Mouse (Mus musculus): ENCODE results near the gene Clec4a4. TPM values are rescaled to one million over a fixed set of nuclear protein-coding genes. Genes with fewer than 3 reads are reported as not detected.
"Not testable (repeated sequence)": the region's sequence is repeated elsewhere in the genome, so short reads cannot be mapped to it uniquely, and the experiment has no call there.

The Clec4a4 gene
- not detected in 2 replicates for polyA plus RNA-seq (2012; rRNA removed)

GRCm38 (mm10) chr6:122989876-122990437, at the start of gene Clec4a4:
Gene Clec4a4, plus strand, starts transcription at chr6:122990367.
- Histone ChIP-seq H3K27me3 (ENCODE audit: control insufficient read depth, insufficient read depth, low read length) (no peaks in the 10 kb centered on the region), H3K27ac (ENCODE audit: insufficient read depth, low read length) (no peak within 1 kb of the TSS), H3K4me3 (replicated peaks; ENCODE audit: insufficient read depth, low read depth, low read length) (no peak within 1 kb of the TSS), H3K4me1 (ENCODE audit: control insufficient read depth, insufficient read depth, low read length) (no peaks in the 10 kb centered on the region)
- DNase-seq, result no peak
- TF ChIP-seq CTCF (IDR thresholded peaks at IDR 0.05; ENCODE audit: borderline replicate concordance, insufficient read depth, low read depth, low read length), result no peak
- no peak for TF ChIP-seq POLR2A (IDR thresholded peaks at IDR 0.05; ENCODE audit: borderline replicate concordance, insufficient read depth, low read length)
- 82% methylated on average over 6 of the region's 6 CpGs for WGBS

GRCm38 (mm10) chr6:122946760-122947159, 43.4 kb upstream of the Clec4a4 start:
- H3K27me3 ChIP-seq (ENCODE audit: control insufficient read depth, insufficient read depth, low read length), result no peaks in the 10 kb centered on the region
- no peak for TF ChIP-seq CTCF (IDR thresholded peaks at IDR 0.05; ENCODE audit: borderline replicate concordance, insufficient read depth, low read depth, low read length)
- TF ChIP-seq POLR2A (IDR thresholded peaks at IDR 0.05; ENCODE audit: borderline replicate concordance, insufficient read depth, low read length), result no peak
- no peak overlapping the region for H3K4me3 ChIP-seq (replicated peaks; ENCODE audit: insufficient read depth, low read depth, low read length)
- 82% methylated on average over 2 of the region's 2 CpGs for WGBS
- no peaks in the 10 kb centered on the region for H3K4me1 ChIP-seq (ENCODE audit: control insufficient read depth, insufficient read depth, low read length)
- H3K27ac ChIP-seq (ENCODE audit: insufficient read depth, low read length), result no peak overlapping the region
- DNase-seq, result no peak

GRCm38 (mm10) chr6:122952401-122952800, 37.8 kb upstream of the Clec4a4 start, which contains the start of gene Clec4a3:
Gene Clec4a3, plus strand, starts transcription at chr6:122952515.
- DNase-seq, result no peak
- Histone ChIP-seq H3K4me1 (ENCODE audit: control insufficient read depth, insufficient read depth, low read length) (no peaks in the 10 kb centered on the region), H3K4me3 (replicated peaks; ENCODE audit: insufficient read depth, low read depth, low read length) (no peak within 1 kb of the TSS), H3K27me3 (ENCODE audit: control insufficient read depth, insufficient read depth, low read length) (no peaks in the 10 kb centered on the region), H3K27ac (ENCODE audit: insufficient read depth, low read length) (no peak within 1 kb of the TSS)
- no peak for TF ChIP-seq CTCF (IDR thresholded peaks at IDR 0.05; ENCODE audit: borderline replicate concordance, insufficient read depth, low read depth, low read length)
- TF ChIP-seq POLR2A (IDR thresholded peaks at IDR 0.05; ENCODE audit: borderline replicate concordance, insufficient read depth, low read length), result no peak
- WGBS, result 80% methylated on average over 8 of the region's 8 CpGs

GRCm38 (mm10) chr6:122964562-122964961, 25.6 kb upstream of the Clec4a4 start:
- no peak overlapping the region for H3K4me3 ChIP-seq (replicated peaks; ENCODE audit: insufficient read depth, low read depth, low read length)
- no peaks in the 10 kb centered on the region for H3K27me3 ChIP-seq (ENCODE audit: control insufficient read depth, insufficient read depth, low read length)
- H3K4me1 ChIP-seq (ENCODE audit: control insufficient read depth, insufficient read depth, low read length), result no peaks in the 10 kb centered on the region
- no peak for DNase-seq
- WGBS, result 69% methylated on average over 2 of the region's 2 CpGs
- no peak overlapping the region for H3K27ac ChIP-seq (ENCODE audit: insufficient read depth, low read length)
- TF ChIP-seq POLR2A (IDR thresholded peaks at IDR 0.05; ENCODE audit: borderline replicate concordance, insufficient read depth, low read length) (no peak), CTCF (IDR thresholded peaks at IDR 0.05; ENCODE audit: borderline replicate concordance, insufficient read depth, low read depth, low read length) (no peak)

- 86% methylated on average over 2 of the region's 2 CpGs for WGBS
Measured at GRCm38 (mm10) chr6:122969048-122969447, 21.1 kb upstream of the Clec4a4 start.

GRCm38 (mm10) chr6:123004696-123005095, 14.5 kb downstream of the Clec4a4 start:
- H3K4me1 ChIP-seq (ENCODE audit: control insufficient read depth, insufficient read depth, low read length); H3K27me3 ChIP-seq (ENCODE audit: control insufficient read depth, insufficient read depth, low read length); H3K4me3 ChIP-seq (replicated peaks; ENCODE audit: insufficient read depth, low read depth, low read length); H3K27ac ChIP-seq (ENCODE audit: insufficient read depth, low read length); DNase-seq: not testable (repeated sequence)
- 64% methylated on average over 2 of the region's 2 CpGs for WGBS

More at GRCm38 (mm10) chr6:122969048-122969447, 21.1 kb upstream of the Clec4a4 start:
- no peaks in the 10 kb centered on the region for H3K4me1 ChIP-seq (ENCODE audit: control insufficient read depth, insufficient read depth, low read length)
- no peak overlapping the region for H3K27ac ChIP-seq (ENCODE audit: insufficient read depth, low read length)
- TF ChIP-seq POLR2A (IDR thresholded peaks at IDR 0.05; ENCODE audit: borderline replicate concordance, insufficient read depth, low read length), result no peak
- TF ChIP-seq CTCF (IDR thresholded peaks at IDR 0.05; ENCODE audit: borderline replicate concordance, insufficient read depth, low read depth, low read length), result no peak
- H3K27me3 ChIP-seq (ENCODE audit: control insufficient read depth, insufficient read depth, low read length), result no peaks in the 10 kb centered on the region
- DNase-seq, result no peak
- no peak overlapping the region for H3K4me3 ChIP-seq (replicated peaks; ENCODE audit: insufficient read depth, low read depth, low read length)

- Histone ChIP-seq H3K4me3 (replicated peaks; ENCODE audit: insufficient read depth, low read depth, low read length) (no peak overlapping the region), H3K27me3 (ENCODE audit: control insufficient read depth, insufficient read depth, low read length) (no peaks in the 10 kb centered on the region), H3K27ac (ENCODE audit: insufficient read depth, low read length) (no peak overlapping the region), H3K4me1 (ENCODE audit: control insufficient read depth, insufficient read depth, low read length) (no peaks in the 10 kb centered on the region)
- TF ChIP-seq CTCF (IDR thresholded peaks at IDR 0.05; ENCODE audit: borderline replicate concordance, insufficient read depth, low read depth, low read length) (no peak), POLR2A (IDR thresholded peaks at IDR 0.05; ENCODE audit: borderline replicate concordance, insufficient read depth, low read length) (no peak)
- no peak for DNase-seq
- 50% methylated on average over 1 of the region's 1 CpGs for WGBS
Measured at GRCm38 (mm10) chr6:123005591-123005990, 15.4 kb downstream of the Clec4a4 start.

- 78% methylated on average over 2 of the region's 2 CpGs for whole genome bisulfite sequencing
- H3K27ac ChIP-seq (ENCODE audit: insufficient read depth, low read length), result no peak within 1 kb of the TSS
- H3K4me1 ChIP-seq (ENCODE audit: control insufficient read depth, insufficient read depth, low read length), result no peaks in the 10 kb centered on the region
- no peak for TF ChIP-seq CTCF (IDR thresholded peaks at IDR 0.05; ENCODE audit: borderline replicate concordance, insufficient read depth, low read depth, low read length)
- TF ChIP-seq POLR2A (IDR thresholded peaks at IDR 0.05; ENCODE audit: borderline replicate concordance, insufficient read depth, low read length), result no peak
- no peaks in the 10 kb centered on the region for H3K27me3 ChIP-seq (ENCODE audit: control insufficient read depth, insufficient read depth, low read length)
- DNase-seq, result no peak
- no peak within 1 kb of the TSS for H3K4me3 ChIP-seq (replicated peaks; ENCODE audit: insufficient read depth, low read depth, low read length)
Measured at GRCm38 (mm10) chr6:123049742-123050372, 59.7 kb downstream of the Clec4a4 start, which contains the start of gene Clec4b1. Gene Clec4b1, plus strand, starts transcription at chr6:123049962.

Other genes starting within 250 kb of the Clec4a4 start
- gene Slc2a3, start 188.7 kb upstream of the Clec4a4 start, polyA plus RNA-seq (2012; rRNA removed), result 102 and 112 TPM in 2 replicates
- 17.7 and 18.2 TPM in 2 replicates for gene Foxj2, start 170.5 kb upstream of the Clec4a4 start, polyA plus RNA-seq (2012; rRNA removed)
- 0.38 and 0.44 TPM in 2 replicates for gene C3ar1, start 134.2 kb upstream of the Clec4a4 start, polyA plus RNA-seq (2012; rRNA removed)
- 174 and 176 TPM in 2 replicates for gene Necap1, start 115.9 kb upstream of the Clec4a4 start, polyA plus RNA-seq (2012; rRNA removed)
- 0.13 and 0.16 TPM in 2 replicates for gene Clec4a1, start 68.5 kb upstream of the Clec4a4 start, polyA plus RNA-seq (2012; rRNA removed)
- 0.11 and 0.21 TPM in 2 replicates for gene Clec4a3, start 37.9 kb upstream of the Clec4a4 start, polyA plus RNA-seq (2012; rRNA removed)
- not detected in 2 replicates for gene Clec4b1, start 59.6 kb downstream of the Clec4a4 start, polyA plus RNA-seq (2012; rRNA removed)
- 0.32 and 0.44 TPM in 2 replicates for gene Clec4a2, start 116.1 kb downstream of the Clec4a4 start, polyA plus RNA-seq (2012; rRNA removed)
- not detected in 2 replicates for gene Clec4b2, start 182.5 kb downstream of the Clec4a4 start, polyA plus RNA-seq (2012; rRNA removed)
- 0.10 TPM in 2 replicates for gene Clec4n, start 239.5 kb downstream of the Clec4a4 start, polyA plus RNA-seq (2012; rRNA removed)

Data from cerebellum, adult 2 months (tissue).